Mouse (Mus musculus) hindbrain, embryonic 14.5 days (tissue): ENCODE measurements at regions not wholly inside any gene's neighbourhood (a gene's known extent, or its start where the extent isn't known, plus 50 kb on each side); places are given as distances from the start of the nearest gene placed in this dataset.

ENCODE experiments used
- ATAC-seq: fragments of 200-750 bp; cut with Nextera tagmentation; 2 replicates; pipeline ENCODE4 v1.8.0; 2017; ENCODE audit warnings: moderate number of reproducible peaks, mild to moderate bottlenecking, moderate TSS enrichment, moderate library complexity; ENCODE audit not compliant: low FRiP score
- DNase-seq: peaks from one replicate; pipeline ENCODE4 v3.0.0-alpha.2; 2015; ENCODE audit warnings: low spot score
- H3K27ac ChIP-seq: fragments of 300-500 bp; sonication (generic); 2 replicates; pipeline ENCODE4 v1.5.1; 2014; ENCODE audit warnings: mild to moderate bottlenecking, moderate library complexity
- H3K27me3 ChIP-seq: fragments of 300-500 bp; sonication (generic); 2 replicates; pipeline ENCODE4 v1.6.1; 2014; ENCODE audit warnings: mild to moderate bottlenecking, low read length, mixed read lengths; ENCODE audit not compliant: control insufficient read depth, insufficient read depth
- H3K36me3 ChIP-seq: fragments of 300-500 bp; sonication (generic); replicated peaks from 2 replicates; pipeline ENCODE4 v1.6.1; 2014; ENCODE audit not compliant: control insufficient read depth, insufficient read depth
- H3K4me1 ChIP-seq: fragments of 300-500 bp; sonication (generic); replicated peaks from 2 replicates; pipeline ENCODE4 v1.6.1; 2014; ENCODE audit warnings: antibody characterized with exemption, low read length, mixed read lengths; ENCODE audit not compliant: control insufficient read depth, insufficient read depth
- H3K4me2 ChIP-seq: fragments of 300-500 bp; sonication (generic); replicated peaks from 2 replicates; pipeline ENCODE4 v1.6.1; 2014; ENCODE audit warnings: mild to moderate bottlenecking, moderate library complexity
- H3K4me3 ChIP-seq: fragments of 300-500 bp; sonication (generic); replicated peaks from 2 replicates; pipeline ENCODE4 v1.5.1; 2014; ENCODE audit warnings: mild to moderate bottlenecking, low read length
- H3K9ac ChIP-seq: fragments of 300-500 bp; sonication (generic); 2 replicates; pipeline ENCODE4 v1.6.1; 2014
- H3K9me3 ChIP-seq: fragments of 300-500 bp; sonication (generic); 2 replicates; pipeline ENCODE4 v1.6.1; 2016; ENCODE audit warnings: low read length; ENCODE audit not compliant: control insufficient read depth
- WGBS: fragments of 180-500 bp; shearing (Covaris S2); extraction: QIAGEN DNeasy Blood & Tissue Kit; methylation state at CpG from one replicate; pipeline ENCODE4 v1.1.7; 2014; 5-methylcytosine and 5-hydroxymethylcytosine counted together

DNA sequence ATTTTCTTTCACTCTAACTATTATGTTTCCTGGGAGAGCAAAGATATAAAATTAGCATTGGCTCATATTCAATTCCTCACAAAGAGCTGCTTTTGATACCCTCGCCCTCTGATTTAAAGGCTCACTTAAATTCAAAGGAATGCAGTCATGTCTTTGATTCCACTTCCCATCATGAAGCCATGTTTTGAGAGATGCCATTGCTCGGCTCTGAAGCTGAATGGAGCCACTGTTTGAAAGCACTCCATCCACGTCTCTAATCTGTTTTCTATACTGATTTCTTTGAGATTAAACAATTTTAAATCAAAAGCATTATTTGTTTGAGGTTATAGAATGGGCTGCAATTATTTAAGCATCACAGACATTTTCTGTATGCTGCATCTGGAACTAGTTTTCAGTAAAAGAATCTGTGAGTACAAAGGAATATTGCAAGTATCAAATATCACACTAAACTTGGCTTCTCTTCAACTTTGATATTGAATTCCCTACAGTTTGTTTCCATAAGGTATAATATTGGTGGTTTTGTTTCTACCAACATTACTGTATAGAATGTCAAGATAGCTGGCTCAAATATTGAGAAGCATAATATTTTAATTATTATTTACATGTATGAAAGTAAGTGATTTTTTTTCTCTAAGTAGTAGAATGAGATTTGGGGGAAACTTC is 126.4 kb downstream of the Rpl10l start:
- Histone ChIP-seq H3K4me2 (no peak overlapping the region), H3K9ac (no peak overlapping the region), H3K4me3 (no peak overlapping the region), H3K4me1 (no peaks in the 10 kb centered on the region), H3K27ac (no peak overlapping the region), H3K36me3 (no peaks in the 10 kb centered on the region), H3K9me3 (no peaks in the 10 kb centered on the region), H3K27me3 (no peaks in the 10 kb centered on the region)
- DNase-seq (no peak), ATAC-seq (no peak)
- WGBS: 27% methylated on average over 3 of the region's 3 CpGs

DNA sequence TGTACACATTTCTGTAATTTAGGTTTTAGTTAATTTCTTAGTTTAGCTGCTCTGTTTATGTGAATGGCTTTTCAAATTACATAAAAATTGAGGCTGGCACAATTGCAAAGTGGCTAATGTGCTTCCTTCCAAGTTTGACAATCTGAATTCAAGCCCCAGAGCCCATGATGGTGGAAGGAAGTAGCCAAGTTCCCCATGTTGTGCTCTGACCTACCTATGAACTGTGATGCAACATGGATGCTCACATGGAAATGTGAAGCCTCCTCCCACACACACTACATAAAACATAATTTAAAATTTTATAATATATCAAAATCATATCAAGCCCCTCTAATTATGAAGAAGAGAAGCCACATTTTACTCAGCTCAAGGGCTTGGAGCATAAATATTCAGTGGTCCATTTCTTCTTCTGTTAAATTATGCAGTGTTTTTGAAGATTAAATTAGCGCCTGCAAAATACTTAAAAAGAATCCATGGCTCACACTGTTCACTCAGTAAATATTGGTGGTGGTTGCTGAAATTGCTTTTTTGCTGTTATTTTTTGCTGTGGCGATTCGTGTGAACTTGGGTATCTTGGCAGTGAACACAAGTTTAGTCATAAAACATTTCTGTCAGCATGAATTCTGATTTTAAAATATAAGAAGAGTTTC is 127.1 kb downstream of the Rpl10l start:
- H3K36me3 ChIP-seq: no peaks in the 10 kb centered on the region
- ATAC-seq: no peak
- H3K27ac ChIP-seq: no peak overlapping the region
- no peaks in the 10 kb centered on the region for H3K4me1 ChIP-seq
- H3K4me2 ChIP-seq: no peak overlapping the region
- H3K4me3 ChIP-seq: no peak overlapping the region
- no peaks in the 10 kb centered on the region for H3K27me3 ChIP-seq
- H3K9ac ChIP-seq: no peak overlapping the region
- WGBS: 71% methylated on average over 3 of the region's 3 CpGs
- H3K9me3 ChIP-seq: no peaks in the 10 kb centered on the region
- DNase-seq: no peak

DNA sequence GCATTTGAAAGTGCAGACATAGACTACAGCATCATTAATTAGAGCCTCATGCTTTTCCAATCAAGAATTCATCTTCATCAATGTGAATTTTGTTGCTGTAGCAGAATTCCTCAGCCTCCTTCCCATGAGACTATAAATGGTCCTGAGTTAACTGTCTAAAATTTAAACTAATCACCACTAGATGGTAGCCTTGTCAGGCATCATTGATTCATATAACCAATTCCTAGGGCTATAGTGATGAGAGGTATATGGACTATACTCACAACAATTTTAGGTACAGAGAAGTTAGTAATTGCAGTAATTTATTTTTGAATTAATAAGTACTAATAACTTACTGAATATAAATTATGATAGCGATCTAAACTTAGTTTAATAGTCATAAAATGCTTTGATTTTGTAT is 153.3 kb downstream of the Rpl10l start:
- Histone ChIP-seq H3K4me1 (no peaks in the 10 kb centered on the region), H3K36me3 (no peaks in the 10 kb centered on the region), H3K4me2 (no peak overlapping the region), H3K27me3 (no peaks in the 10 kb centered on the region), H3K9ac (no peak overlapping the region), H3K9me3 (no peaks in the 10 kb centered on the region), H3K4me3 (no peak overlapping the region), H3K27ac (no peak overlapping the region)
- no peak for ATAC-seq
- 48% methylated on average over 1 of the region's 1 CpGs for WGBS
- DNase-seq: peak; percentile 68

DNA sequence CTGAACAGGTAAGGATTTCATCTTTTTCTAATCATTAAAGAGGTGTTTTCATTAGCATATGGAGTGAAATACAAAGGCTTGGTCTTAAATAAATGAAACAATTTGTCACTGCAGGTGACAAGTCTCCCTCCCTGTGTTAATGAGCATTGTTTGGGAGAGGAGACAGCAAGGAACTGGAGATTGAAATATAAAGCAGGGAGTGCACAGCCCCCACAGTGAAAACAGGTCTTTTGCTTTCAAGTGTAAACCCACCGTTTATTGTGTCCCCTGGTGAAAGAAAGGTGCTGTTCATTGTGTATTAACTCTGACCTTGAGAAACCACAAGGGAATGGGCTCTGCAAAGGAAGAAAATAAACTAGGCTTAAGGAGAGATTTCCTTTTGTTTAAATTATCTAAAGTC is 164.6 kb downstream of the Rpl10l start:
- H3K9me3 ChIP-seq: no peaks in the 10 kb centered on the region
- H3K27me3 ChIP-seq: no peaks in the 10 kb centered on the region
- no peak overlapping the region for H3K4me2 ChIP-seq
- H3K9ac ChIP-seq: no peak overlapping the region
- no peaks in the 10 kb centered on the region for H3K4me1 ChIP-seq
- H3K27ac ChIP-seq: no peak overlapping the region
- no peak overlapping the region for H3K4me3 ChIP-seq
- no peaks in the 10 kb centered on the region for H3K36me3 ChIP-seq
- DNase-seq: no peak
- WGBS: 22% methylated on average over 1 of the region's 1 CpGs
- ATAC-seq: no peak

DNA sequence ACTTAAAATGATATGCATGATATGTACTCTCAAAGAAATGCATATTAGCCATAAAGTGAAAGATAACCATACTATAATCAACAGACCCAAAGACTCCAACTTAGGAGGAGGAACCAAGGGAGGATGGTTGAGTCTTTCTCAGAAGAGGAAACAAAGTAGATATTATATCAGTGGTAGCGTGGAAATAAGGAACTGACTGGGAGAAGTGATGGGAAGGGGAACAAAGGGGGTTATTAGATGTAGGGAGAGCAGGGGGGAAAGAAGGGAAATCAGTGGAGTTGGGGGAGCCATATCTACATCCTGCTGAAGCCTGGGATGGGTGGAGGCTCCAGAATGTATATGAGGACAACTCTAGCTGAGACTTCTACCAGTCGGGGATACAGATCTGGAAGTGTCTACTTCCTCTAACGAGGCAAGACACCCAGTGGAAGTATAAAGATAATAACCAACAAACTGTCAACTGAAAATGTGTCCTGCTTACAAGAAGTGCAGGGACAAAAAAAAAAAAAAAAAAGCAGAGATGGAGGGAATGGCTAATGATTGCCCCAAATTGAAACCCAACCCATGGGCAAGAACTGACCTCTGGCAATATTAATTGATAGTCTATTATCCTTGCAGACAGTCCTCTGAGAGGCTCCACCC is 193.3 kb downstream of the Rpl10l start:
- H3K9me3 ChIP-seq: no peaks in the 10 kb centered on the region
- H3K4me3 ChIP-seq: no peak overlapping the region
- ATAC-seq: no peak
- 88% methylated on average over 3 of the region's 3 CpGs for WGBS
- DNase-seq: no peak
- H3K27me3 ChIP-seq: no peaks in the 10 kb centered on the region
- H3K27ac ChIP-seq: no peak overlapping the region
- no peaks in the 10 kb centered on the region for H3K4me1 ChIP-seq
- no peak overlapping the region for H3K9ac ChIP-seq
- no peak overlapping the region for H3K4me2 ChIP-seq
- no peaks in the 10 kb centered on the region for H3K36me3 ChIP-seq

DNA sequence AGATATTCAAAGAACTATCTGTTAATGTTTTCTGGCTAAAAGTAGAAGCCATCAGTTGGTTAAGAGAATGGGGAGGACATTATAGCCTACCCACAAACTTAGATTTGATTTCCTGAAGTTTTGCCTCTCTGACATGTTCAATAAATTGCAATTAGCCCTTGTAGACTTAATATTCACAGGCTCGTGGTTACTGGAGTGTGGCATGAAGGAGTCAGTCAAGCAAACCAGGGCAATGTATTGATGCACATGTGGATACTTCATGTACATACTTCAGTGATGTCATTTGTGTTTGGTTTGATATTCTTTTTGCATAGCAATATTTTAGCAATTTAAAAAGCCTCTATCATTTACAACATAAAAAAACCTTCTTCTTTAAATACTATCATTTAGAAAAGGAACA is 223.9 kb downstream of the Rpl10l start:
- ATAC-seq (no peak), DNase-seq (no peak)
- WGBS: 70% methylated on average over 1 of the region's 1 CpGs
- Histone ChIP-seq H3K4me1 (no peaks in the 10 kb centered on the region), H3K9me3 (no peaks in the 10 kb centered on the region), H3K27ac (no peak overlapping the region), H3K4me2 (no peak overlapping the region), H3K27me3 (no peaks in the 10 kb centered on the region), H3K9ac (no peak overlapping the region), H3K36me3 (no peaks in the 10 kb centered on the region), H3K4me3 (no peak overlapping the region)

DNA sequence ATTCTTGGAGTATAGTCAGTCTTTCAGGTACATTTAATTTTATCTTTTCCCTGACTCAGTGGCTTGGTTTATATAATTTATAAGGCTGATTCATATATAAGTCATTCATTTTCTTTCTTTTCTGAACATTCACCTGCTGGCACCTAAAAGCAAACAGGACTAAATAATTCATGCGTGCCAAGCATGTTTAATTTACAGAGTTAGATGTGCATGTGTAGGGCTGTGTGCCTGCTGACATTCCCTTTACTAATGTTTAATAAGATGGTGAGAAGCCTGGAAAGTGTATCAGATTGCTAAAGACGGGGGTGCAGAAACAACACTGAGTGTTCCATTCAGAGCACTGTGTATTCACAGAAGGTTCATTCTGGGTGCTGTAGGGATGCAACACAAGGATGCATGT is 229.0 kb downstream of the Rpl10l start:
- no peak overlapping the region for H3K4me3 ChIP-seq
- ATAC-seq (no peak), DNase-seq (no peak)
- H3K27ac ChIP-seq: no peak overlapping the region
- H3K9me3 ChIP-seq: no peaks in the 10 kb centered on the region
- H3K4me2 ChIP-seq: no peak overlapping the region
- no peaks in the 10 kb centered on the region for H3K27me3 ChIP-seq
- 72% methylated on average over 2 of the region's 2 CpGs for WGBS
- H3K4me1 ChIP-seq: no peaks in the 10 kb centered on the region
- H3K9ac ChIP-seq: no peak overlapping the region
- no peaks in the 10 kb centered on the region for H3K36me3 ChIP-seq

DNA sequence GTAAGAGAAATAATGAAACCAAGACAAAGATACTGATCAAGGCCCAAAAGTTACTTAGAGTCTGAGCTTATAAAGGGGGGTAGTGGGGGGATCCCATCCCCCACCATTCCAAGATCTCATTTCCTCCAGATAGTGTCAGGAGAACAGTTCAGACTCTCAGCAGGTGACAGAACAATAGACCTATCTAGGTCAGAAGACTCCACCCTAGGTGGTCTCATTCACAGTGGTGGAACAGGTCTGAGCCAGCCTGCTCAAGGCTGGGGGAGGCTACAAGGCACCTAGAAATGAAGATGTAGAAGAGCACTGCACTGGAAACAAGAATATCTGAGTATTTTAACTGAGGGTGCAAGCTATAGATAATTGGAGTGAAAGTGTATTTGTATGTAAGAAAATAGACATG is 235.3 kb downstream of the Rpl10l start:
- ATAC-seq (no peak), DNase-seq (no peak)
- Histone ChIP-seq H3K9ac (no peak overlapping the region), H3K4me3 (no peak overlapping the region), H3K36me3 (no peaks in the 10 kb centered on the region), H3K4me1 (no peaks in the 10 kb centered on the region), H3K27me3 (no peaks in the 10 kb centered on the region), H3K9me3 (no peaks in the 10 kb centered on the region), H3K27ac (no peak overlapping the region), H3K4me2 (no peak overlapping the region)

DNA sequence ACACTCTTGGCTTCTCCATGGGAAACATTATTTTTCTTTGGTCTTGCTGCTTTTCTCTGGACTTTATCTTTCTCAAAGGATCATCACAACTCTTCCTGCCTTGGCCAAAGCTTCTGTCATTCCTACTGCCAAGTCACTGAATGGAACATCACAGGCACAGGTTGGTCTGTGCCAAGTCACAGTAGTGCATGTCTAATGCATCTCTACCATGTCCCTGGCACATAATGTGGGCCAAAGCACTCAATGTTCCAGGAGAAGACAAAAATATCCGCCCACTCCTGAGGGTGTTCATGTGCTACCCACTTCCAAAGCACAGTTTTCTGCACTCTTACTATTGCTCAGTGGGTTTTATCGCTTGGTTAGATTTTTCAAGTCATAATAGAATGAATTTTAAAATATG is 247.9 kb downstream of the Rpl10l start:
- no peaks in the 10 kb centered on the region for H3K9me3 ChIP-seq
- no peaks in the 10 kb centered on the region for H3K36me3 ChIP-seq
- H3K4me1 ChIP-seq: no peaks in the 10 kb centered on the region
- H3K27ac ChIP-seq: no peak overlapping the region
- H3K9ac ChIP-seq: no peak overlapping the region
- no peak for DNase-seq
- H3K4me2 ChIP-seq: no peak overlapping the region
- no peak for ATAC-seq
- H3K4me3 ChIP-seq: no peak overlapping the region
- no peaks in the 10 kb centered on the region for H3K27me3 ChIP-seq
- WGBS: 86% methylated on average over 2 of the region's 2 CpGs
